In the genomic region with DNA sequence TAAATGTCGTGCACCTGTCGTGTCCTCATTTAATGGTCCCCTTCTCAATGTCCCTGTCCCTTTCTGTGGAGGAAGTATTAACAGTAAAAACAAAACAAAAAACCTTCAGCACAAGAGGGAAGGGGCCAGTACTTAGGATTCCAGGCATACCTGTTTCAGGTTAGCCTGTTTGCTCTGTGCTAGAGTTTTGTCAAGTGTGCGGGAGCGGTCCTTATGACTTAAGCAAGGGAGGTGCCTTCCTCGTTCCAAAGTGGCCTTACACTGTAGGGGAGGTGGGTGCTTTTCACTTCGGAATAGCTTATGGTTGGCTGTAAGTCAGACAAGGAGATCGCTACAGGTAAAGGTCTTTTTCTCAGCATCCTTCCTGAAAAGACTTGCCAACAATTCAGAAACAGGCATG, we compare ENCODE assay signal across 13 mouse cellular contexts.
"Had no signal": no experiment of that assay in that cellular context is flagged by ENCODE, and none has a peak within 500 bp of the region (broad histone marks: within the 10 kb centered on the region; RNA-seq: fewer than 3 reads in every experiment).

No protein-coding gene starts in this region.

- H3K4me3 ChIP-seq: limb, embryonic 13.5 days; liver, embryonic 15.5 days; neural tube, embryonic 12.5 days had no signal

- DNase-seq: kidney, adult 8-10 months; kidney, postnatal 25 days; left cerebral cortex, postnatal 4 days; midbrain, embryonic 14.5 days; retina, postnatal 1 day; right cerebral cortex, postnatal 4 days; spleen, adult 18-20 months; thymus, postnatal 36 days had no signal

- H3K9me3 ChIP-seq: limb, embryonic 13.5 days; liver, embryonic 15.5 days; neural tube, embryonic 12.5 days had no signal

- H3K4me1 ChIP-seq: liver, embryonic 15.5 days had no signal

- H3K27me3 ChIP-seq: limb, embryonic 13.5 days; liver, embryonic 15.5 days; neural tube, embryonic 12.5 days had no signal

- ATAC-seq: intestine, postnatal 0 days had no signal

- H3K27ac ChIP-seq: limb, embryonic 13.5 days; liver, embryonic 15.5 days; neural tube, embryonic 12.5 days had no signal

- H3K36me3 ChIP-seq: liver, embryonic 15.5 days; neural tube, embryonic 12.5 days had no signal

- H3K4me2 ChIP-seq: limb, embryonic 13.5 days; liver, embryonic 11.5 days; liver, embryonic 15.5 days; neural tube, embryonic 12.5 days had no signal

- H3K9ac ChIP-seq: limb, embryonic 13.5 days; liver, embryonic 15.5 days; neural tube, embryonic 12.5 days had no signal
